Mouse (Mus musculus): Measurements from ENCODE around the gene Btbd35f5. TPM values are rescaled to one million over a fixed set of nuclear protein-coding genes. Genes with fewer than 3 reads are reported as not detected.
"Not testable (repeated sequence)": the region's sequence is repeated elsewhere in the genome, so short reads cannot be mapped to it uniquely, and the experiment has no call there.

Gene Btbd35f5
- not detected in 2 replicates for polyA plus RNA-seq (2012; rRNA removed)

GRCm38 (mm10) chrX:32973597-32973996 is at the start of gene Btbd35f5:
Btbd35f5 (plus strand) TSS chrX:32973897.
- DNase-seq (ENCODE audit: extremely low spot score in 1 of 2, low spot score in 1 of 2) = not testable (repeated sequence)

DNA sequence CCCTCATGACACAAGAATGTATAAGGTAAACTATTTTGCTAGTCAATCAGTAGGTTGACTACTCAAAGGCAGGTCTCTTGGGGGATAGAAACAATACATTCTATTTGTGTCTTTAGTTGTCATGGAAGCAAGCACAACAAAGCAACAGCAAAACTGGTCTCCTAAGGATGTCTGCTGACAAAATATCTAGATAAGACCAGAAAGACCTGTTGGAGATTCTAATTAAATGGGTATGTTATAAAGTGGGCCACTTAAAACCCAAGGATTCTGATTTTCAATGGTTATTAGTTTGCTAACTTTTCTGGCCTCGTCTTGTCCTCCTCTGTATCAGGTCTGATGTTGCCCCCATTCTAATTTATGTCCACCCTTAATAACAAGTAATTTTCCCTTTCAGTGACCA is 32.2 kb upstream of the Btbd35f5 start, which contains the start of gene Gm21789:
Gm21789 (plus strand) TSS at position 301 of the 400 bp plus-strand sequence.
- DNase-seq (ENCODE audit: extremely low spot score in 1 of 2, low spot score in 1 of 2) = not testable (repeated sequence)

Other genes with a start within 250 kb of the Btbd35f5 start
- gene Btbd35f21, start 247.8 kb upstream of the Btbd35f5 start, polyA plus RNA-seq (2012; rRNA removed) = not detected in 2 replicates
- not detected in 2 replicates for gene Btbd35f30, start 79.3 kb upstream of the Btbd35f5 start, polyA plus RNA-seq (2012; rRNA removed)
- gene Gm21789, start 32.1 kb upstream of the Btbd35f5 start, polyA plus RNA-seq (2012; rRNA removed) = not detected in 2 replicates